Comparison of ENCODE assay signal across 8 mouse cellular contexts in genomic region chr1:162548016-162548916, GRCm38 (mm10). TPM values are rescaled to one million over a fixed set of nuclear protein-coding genes. Genes with fewer than 3 reads are reported as not detected.
DNase-seq lines count a peak whose midpoint lies in the region; ATAC-seq and TF ChIP-seq lines count a peak whose summit lies in the region.

Gene Mettl13, minus strand, starts transcription at chr1:162548551.

- peak within 1 kb of the TSS; percentile 95 for H3K4me2 ChIP-seq in forebrain, embryonic 13.5 days

- no peaks in the 10 kb centered on the region for H3K9me3 ChIP-seq in ES-Bruce4 (replicated peaks; ENCODE audit: control insufficient read depth, insufficient read depth, low read length, poor library complexity, severe bottlenecking)
- H3K9me3 ChIP-seq in forebrain, embryonic 13.5 days (replicated peaks) = no peaks in the 10 kb centered on the region

- DNase-seq in heart, postnatal 14 days = peak; percentile 84 to 88
- DNase-seq in layer of hippocampus, adult 11-12 months (ENCODE audit: low spot score) = peak; percentile 89
- peak; percentile 90 to 93 for DNase-seq in lung, adult 18-20 months
- peak; percentile 78 to 87 for DNase-seq in thymus, adult 18-20 months

- ATAC-seq in cerebellum, adult (ENCODE audit: insufficient number of reproducible peaks, low FRiP score, low TSS enrichment) = peak; percentile 99
- ATAC-seq in forebrain, embryonic 13.5 days = peak; percentile 100
- peak; percentile 99 for ATAC-seq in neutrophil, adult 5-6 weeks (ENCODE audit: extremely low read depth, insufficient number of reproducible peaks, low FRiP score, poor library complexity, severe bottlenecking)

- no peak within 1 kb of the TSS for H3K27ac ChIP-seq in ES-Bruce4 (ENCODE audit: insufficient read depth, low read length)
- peak within 1 kb of the TSS; percentile 19 for H3K27ac ChIP-seq in forebrain, embryonic 13.5 days

- no peaks in the 10 kb centered on the region for H3K27me3 ChIP-seq in ES-Bruce4 (ENCODE audit: control insufficient read depth, insufficient read depth, low read length, poor library complexity, severe bottlenecking)
- no peaks in the 10 kb centered on the region for H3K27me3 ChIP-seq in forebrain, embryonic 13.5 days

- 0 out of 2 replicates have a peak, but pooled peaks have one; percentile 3 for TF ChIP-seq EP300 in ES-Bruce4 (IDR thresholded peaks at IDR 0.05; ENCODE audit: insufficient read depth, low read depth, low read length)

- peaks cover 7% of the 10 kb centered on the region for H3K36me3 ChIP-seq in ES-Bruce4 (ENCODE audit: control insufficient read depth, insufficient read depth, low read length, poor library complexity, severe bottlenecking)
- peaks cover 32% of the 10 kb centered on the region for H3K36me3 ChIP-seq in forebrain, embryonic 13.5 days (ENCODE audit: poor library complexity, severe bottlenecking)

- peak within 1 kb of the TSS; percentile 68 for H3K4me3 ChIP-seq in ES-Bruce4 (ENCODE audit: low read depth, low read length)
- H3K4me3 ChIP-seq in forebrain, embryonic 13.5 days = peak within 1 kb of the TSS; percentile 75

- no peak for TF ChIP-seq CTCF in ES-Bruce4 (IDR thresholded peaks at IDR 0.05; ENCODE audit: low read depth, low read length)

- WGBS in forebrain, embryonic 13.5 days = under 1% methylated on average over 52 of the region's 52 CpGs

- intact Hi-C loops in heart, postnatal 14 days (cut with DNase I) = no loop called here

- peak within 1 kb of the TSS; percentile 58 for H3K9ac ChIP-seq in ES-Bruce4 (ENCODE audit: low read depth, poor library complexity, severe bottlenecking)
- H3K9ac ChIP-seq in forebrain, embryonic 13.5 days = peak within 1 kb of the TSS; percentile 77

- H3K4me1 ChIP-seq in ES-Bruce4 (ENCODE audit: control insufficient read depth, insufficient read depth, low read length) = no peaks in the 10 kb centered on the region
- peaks cover 20% of the 10 kb centered on the region for H3K4me1 ChIP-seq in forebrain, embryonic 13.5 days

- peak; percentile 46 for TF ChIP-seq POLR2A in ES-Bruce4 (IDR thresholded peaks at IDR 0.05; ENCODE audit: insufficient read depth, low read length)

RNA-seq across cellular contexts. Expression of gene Mettl13, which starts in this region (rescaled TPM):
- 15.0 and 17.1 TPM in 2 replicates for polyA plus RNA-seq in ES-Bruce4 (2011; ENCODE audit: insufficient read depth, insufficient read length, low read depth, missing spikeins)
- 22.5 and 22.6 TPM in 2 replicates for polyA plus RNA-seq in forebrain, embryonic 13.5 days (2015; fragmentation: Nextera tagmentation; extraction: Ambion mirVana)
- 1 to 10 TPM; 4.6 to 5.9 TPM for total RNA-seq in heart, postnatal 14 days (2021)
- 5.3 and 7.6 TPM in 2 replicates for total RNA-seq in neutrophil, adult 5-6 weeks (2017)
